Mouse (Mus musculus): Measurements from ENCODE around the gene Cryzl1. TPM values are rescaled to one million over a fixed set of nuclear protein-coding genes. Genes with fewer than 3 reads are reported as not detected.

The Cryzl1 gene
- total RNA-seq, 2 experiments from 2014 or later: 17.7 to 18.1 TPM

DNA sequence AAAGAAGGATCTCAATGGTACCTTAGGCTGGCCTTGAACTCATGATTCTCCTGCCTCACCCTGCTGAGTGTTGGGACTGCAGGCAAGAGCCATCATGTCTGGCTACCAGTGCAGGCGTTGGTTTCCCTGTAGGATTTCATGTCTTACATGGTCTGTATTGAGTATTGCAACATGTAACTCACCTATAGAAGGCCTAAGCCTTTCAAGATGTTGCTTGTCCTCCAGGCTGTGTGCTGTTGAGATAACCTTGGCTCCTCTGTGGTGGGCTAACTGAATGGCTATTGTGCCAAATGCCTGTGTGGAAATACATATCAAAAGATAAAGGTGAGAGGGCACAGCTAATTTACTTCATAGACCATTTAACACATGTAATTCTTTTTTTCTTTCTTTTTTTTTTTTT, 29.8 kb downstream of the Cryzl1 start:
- no peak for TF ChIP-seq CTCF (IDR thresholded peaks at IDR 0.05)
- Histone ChIP-seq H3K4me3 (no peak overlapping the region), H3K27ac (no peak overlapping the region)
- no peak for DNase-seq
- intact Hi-C loops (cut with DNase I): no loop called here

- Histone ChIP-seq H3K27ac (peak overlapping the region; percentile 76), H3K4me3 (peak overlapping the region; percentile 50)
- TF ChIP-seq CTCF (IDR thresholded peaks at IDR 0.05): no peak
- DNase-seq: peak; percentile 67
- intact Hi-C loops (cut with DNase I): no loop called here
These were observed 33.5 kb downstream of the Cryzl1 start for GRCm38 (mm10) chr16:91695108-91695755.

- intact Hi-C loops (cut with DNase I): loop anchor here (1.0 kb wide), 1 partner anchor 224 kb away; no protein-coding TSS in a partner anchor
- peak; percentile 92 for TF ChIP-seq CTCF (IDR thresholded peaks at IDR 0.05)
- peak; percentile 84 for DNase-seq
- Histone ChIP-seq H3K27ac (peak overlapping the region; percentile 76), H3K4me3 (peak overlapping the region; percentile 50)
These were observed 34.2 kb downstream of the Cryzl1 start for GRCm38 (mm10) chr16:91694455-91695084.

DNA sequence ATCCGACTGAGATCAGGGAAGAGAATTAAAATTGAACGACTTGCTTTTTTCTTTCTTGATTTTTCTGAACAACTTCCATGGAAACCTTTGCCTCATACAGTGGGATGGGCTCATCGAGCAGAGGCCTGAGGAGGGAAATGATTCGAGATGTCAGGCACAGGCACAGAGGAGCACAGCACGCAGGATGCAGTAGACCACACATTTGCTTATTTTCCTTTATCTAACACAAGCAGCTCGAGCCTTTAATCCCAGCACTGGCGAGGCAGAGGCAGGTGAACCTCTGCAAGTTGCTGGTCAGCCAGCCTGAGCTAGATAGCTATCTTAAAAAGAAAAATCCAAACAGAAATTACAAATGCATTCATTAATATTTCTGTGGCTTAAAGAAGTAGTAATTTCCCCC, 39.0 kb downstream of the Cryzl1 start:
- Histone ChIP-seq H3K27ac (no peak overlapping the region), H3K4me3 (no peak overlapping the region; the same call in 1 of the 2 replicates)
- DNase-seq: no peak
- intact Hi-C loops (cut with DNase I): loop anchor here (5.0 kb wide), 1 partner anchor 42 kb away; the partner anchor contains the start of genes Gart and Son
- TF ChIP-seq CTCF (IDR thresholded peaks at IDR 0.05): no peak

DNA sequence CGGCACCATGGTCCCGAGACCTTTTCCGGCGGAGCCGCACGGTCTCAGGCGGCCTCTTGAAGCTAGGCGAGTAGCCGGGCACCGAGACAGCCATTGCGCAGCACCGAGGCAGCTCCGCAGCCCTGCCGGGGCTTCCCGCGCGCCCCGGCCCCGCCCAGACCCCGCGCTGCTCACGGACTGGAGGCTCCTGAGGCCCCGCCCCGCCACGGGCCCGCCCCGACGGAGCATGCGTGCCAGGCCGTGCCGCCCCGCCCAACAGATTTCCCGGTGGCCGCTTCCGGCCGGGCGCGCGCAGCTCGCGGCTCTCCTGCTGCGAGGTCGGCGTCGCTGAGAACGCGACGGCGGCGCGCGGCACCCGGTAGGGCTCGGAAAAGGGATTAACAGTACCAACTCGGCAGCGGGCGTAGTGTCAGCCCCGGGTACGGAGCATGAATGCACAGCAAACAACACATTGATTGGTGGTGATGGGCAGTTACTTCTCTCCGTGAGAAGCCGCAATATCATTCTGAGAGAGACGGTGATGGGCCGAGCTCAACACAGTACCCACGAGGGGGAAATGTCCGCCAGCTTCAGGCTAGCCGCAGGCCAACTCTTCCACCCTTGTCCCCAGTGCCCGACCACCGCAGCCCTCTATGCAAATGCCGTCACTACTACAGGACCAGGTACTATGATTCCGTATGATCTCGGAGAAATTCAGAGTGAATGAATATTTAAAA, 40.0 kb downstream of the Cryzl1 start, which contains the start of gene Donson:
Donson (minus strand) TSS at position 152 of the 716 bp plus-strand sequence.
- peak within 1 kb of the TSS; percentile 89 for H3K4me3 ChIP-seq
- no peak for TF ChIP-seq CTCF (IDR thresholded peaks at IDR 0.05)
- DNase-seq: peak; percentile 97
- H3K27ac ChIP-seq: peak within 1 kb of the TSS; percentile 87
- intact Hi-C loops (cut with DNase I): loop anchor here (5.0 kb wide), 1 partner anchor 41 kb away; the partner anchor contains the start of genes Gart and Son

DNA sequence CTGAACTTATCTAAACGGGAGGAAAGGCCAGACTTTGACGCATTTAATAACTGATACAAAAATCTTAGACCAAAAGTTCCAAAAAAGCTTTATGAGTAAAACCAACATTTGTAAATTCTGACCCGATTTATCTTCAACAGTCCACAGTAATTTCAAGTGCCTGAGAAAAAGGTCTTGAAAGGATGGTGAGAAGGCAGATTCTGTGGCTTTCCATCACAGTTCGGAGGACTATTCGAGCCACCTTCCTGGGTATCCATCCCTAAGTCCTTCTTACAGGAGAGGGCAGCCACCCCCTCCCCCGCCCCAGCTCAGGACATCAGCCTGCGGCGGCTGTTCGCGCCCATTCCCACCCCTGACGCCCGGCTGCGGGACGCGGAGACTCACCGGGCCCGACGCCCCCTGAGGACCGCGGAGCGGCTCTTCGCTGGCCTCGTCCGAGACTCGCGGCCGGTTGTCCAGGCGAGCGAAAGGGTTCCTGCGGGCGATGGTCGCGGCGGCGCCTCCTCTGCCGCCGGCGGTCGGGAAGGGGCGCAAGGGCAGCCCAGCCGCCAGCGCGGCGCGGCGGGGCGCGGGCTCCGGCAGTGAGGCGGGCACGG, 40.7 kb downstream of the Cryzl1 start:
- intact Hi-C loops (cut with DNase I): loop anchor here (5.0 kb wide), 1 partner anchor 41 kb away; the partner anchor contains the start of genes Gart and Son
- Histone ChIP-seq H3K27ac (peak overlapping the region; percentile 87), H3K4me3 (peak overlapping the region; percentile 89)
- DNase-seq: no peak
- no peak for TF ChIP-seq CTCF (IDR thresholded peaks at IDR 0.05)

- no peak for TF ChIP-seq CTCF (IDR thresholded peaks at IDR 0.05)
- DNase-seq: no peak
- intact Hi-C loops (cut with DNase I): loop anchor here (5.0 kb wide), 1 partner anchor 39 kb away; the partner anchor contains the start of genes Gart and Son
- Histone ChIP-seq H3K4me3 (no peak overlapping the region), H3K27ac (no peak overlapping the region)
These were observed 42.4 kb downstream of the Cryzl1 start for GRCm38 (mm10) chr16:91686369-91686768.

DNA sequence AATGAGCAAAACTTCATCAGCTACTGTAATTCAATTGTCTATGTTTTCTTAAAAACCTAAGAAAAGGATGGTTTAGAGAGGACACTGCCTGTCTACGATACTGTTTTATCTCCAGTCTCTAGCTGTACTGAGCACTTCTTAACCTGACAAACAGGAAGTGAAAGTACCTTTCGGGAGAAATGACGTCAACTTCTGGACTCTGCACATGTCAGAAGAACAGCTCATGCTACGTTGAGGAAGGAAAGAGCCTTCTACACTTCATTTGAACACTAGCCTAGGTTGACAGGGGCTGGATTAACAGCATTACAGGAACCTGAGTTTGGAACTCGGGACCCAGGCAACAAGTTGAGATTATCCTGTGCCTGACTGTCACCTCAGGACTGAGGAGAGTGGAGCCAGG, 43.2 kb downstream of the Cryzl1 start:
- intact Hi-C loops (cut with DNase I): loop anchor here (5.0 kb wide), 1 partner anchor 38 kb away; the partner anchor contains the start of genes Gart and Son
- Histone ChIP-seq H3K27ac (no peak overlapping the region), H3K4me3 (no peak overlapping the region)
- DNase-seq: no peak
- no peak for TF ChIP-seq CTCF (IDR thresholded peaks at IDR 0.05)

- no peak for TF ChIP-seq CTCF (IDR thresholded peaks at IDR 0.05)
- intact Hi-C loops (cut with DNase I): no loop called here
- H3K4me3 ChIP-seq: no peak overlapping the region
- no peak for DNase-seq
- H3K27ac ChIP-seq: no peak overlapping the region
These were observed 48.1 kb downstream of the Cryzl1 start for GRCm38 (mm10) chr16:91680656-91681055.

DNA sequence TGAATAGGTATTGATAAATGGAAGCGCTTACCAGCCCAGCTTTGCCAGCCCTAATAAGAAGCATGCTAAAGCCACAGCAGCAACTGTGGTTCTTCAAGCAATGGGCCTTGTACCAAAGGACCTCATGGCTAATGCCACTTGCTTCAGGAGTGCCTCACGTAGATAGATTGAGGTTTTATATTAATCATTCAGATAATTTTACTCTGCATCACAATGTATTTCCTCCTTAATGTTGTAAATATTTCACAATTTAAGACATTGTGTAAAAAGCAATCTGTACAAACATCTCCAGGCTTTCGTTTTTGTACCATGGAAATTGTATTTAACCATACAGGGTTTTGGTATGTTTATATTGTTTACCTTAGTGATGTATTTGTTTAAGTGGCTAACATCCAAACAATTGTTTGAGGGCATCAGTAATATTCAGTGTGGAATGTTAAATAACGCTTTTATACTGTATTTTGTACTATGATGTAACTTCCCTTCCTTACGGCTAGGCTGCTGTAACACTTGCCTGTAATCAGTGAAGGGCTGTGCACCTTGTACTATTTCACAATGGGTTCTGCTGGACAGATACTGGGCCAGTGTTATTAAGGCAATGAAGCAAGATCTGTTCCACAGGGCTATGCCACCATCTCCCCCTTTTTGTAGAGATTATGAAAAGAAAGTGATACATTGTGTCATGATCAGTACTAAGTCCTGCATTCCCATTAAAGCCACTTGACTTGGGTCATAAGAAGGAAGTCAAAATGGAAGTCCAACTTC, 50.4 kb downstream of the Cryzl1 start:
- no peak for DNase-seq
- no peak overlapping the region for H3K27ac ChIP-seq
- intact Hi-C loops (cut with DNase I): no loop called here
- H3K4me3 ChIP-seq: no peak overlapping the region
- no peak for TF ChIP-seq CTCF (IDR thresholded peaks at IDR 0.05)

DNA sequence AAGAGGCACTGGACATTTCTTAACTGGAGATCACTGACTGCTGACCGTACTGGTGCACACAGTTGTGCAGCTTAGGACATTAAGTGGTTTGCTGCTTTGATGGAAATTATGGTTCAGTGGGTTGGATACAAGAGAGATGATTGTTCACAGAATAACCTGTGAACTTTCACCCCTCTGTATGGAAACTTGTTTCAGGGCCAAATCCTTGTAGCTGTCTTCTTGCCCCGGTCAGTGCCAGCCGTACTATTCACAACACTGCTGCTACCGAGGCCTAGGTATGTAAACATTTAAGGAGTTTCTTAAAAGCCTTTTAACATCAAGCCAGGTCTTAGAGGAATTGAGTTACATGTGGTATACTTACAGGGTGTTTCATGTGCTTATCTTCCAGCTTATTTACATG, 54.3 kb downstream of the Cryzl1 start:
- TF ChIP-seq CTCF (IDR thresholded peaks at IDR 0.05): no peak
- H3K27ac ChIP-seq: no peak overlapping the region
- DNase-seq: no peak
- no peak overlapping the region for H3K4me3 ChIP-seq
- intact Hi-C loops (cut with DNase I): no loop called here

DNA sequence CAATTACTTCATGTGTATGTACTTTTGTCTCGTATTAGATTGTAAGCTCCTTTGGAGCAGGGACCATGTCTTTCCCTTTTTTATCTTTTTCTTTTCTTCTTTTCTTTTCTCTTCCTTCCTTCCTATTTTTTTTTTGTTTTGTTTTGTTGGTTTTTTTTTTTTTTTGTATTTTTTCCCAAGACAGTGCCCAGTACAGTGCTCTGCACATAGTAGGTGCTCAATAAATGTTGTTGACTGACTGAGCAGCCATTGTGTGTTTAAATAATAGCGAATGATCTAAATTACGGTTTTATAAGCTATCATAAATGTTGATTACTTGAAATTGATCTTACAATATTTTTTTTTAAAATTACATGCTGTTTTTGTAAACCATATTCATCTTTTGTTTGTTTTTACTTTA, 65.0 kb downstream of the Cryzl1 start:
- intact Hi-C loops (cut with DNase I): no loop called here
- H3K27ac ChIP-seq: no peak overlapping the region
- no peak overlapping the region for H3K4me3 ChIP-seq
- TF ChIP-seq CTCF (IDR thresholded peaks at IDR 0.05): no peak
- no peak for DNase-seq
